Mouse (Mus musculus) MEL (cell line): ENCODE data around the gene Hic1. TPM values are rescaled to one million over a fixed set of nuclear protein-coding genes. Genes with fewer than 3 reads are reported as not detected.

Experiments used
- DNase-seq: peaks from one replicate; pipeline ENCODE4 v3.0.0; 2011; ENCODE audit warnings: low read depth, low spot score
- H3K27ac ChIP-seq: 2 replicates; pipeline ENCODE4 v1.5.1; 2012; ENCODE audit warnings: low read depth, mild to moderate bottlenecking, control low read depth, low read length, moderate library complexity; ENCODE audit not compliant: control insufficient read depth
- H3K27me3 ChIP-seq, 2 experiments: fragments of 150-350 bp in 1 of 2; sonication (generic) in 1 of 2; 2 replicates each; pipeline ENCODE4 v1.6.1; 2012; ENCODE audit warnings: low read length in 2 of 2, mild to moderate bottlenecking in 2 of 2, improper control_type of control experiment in 1 of 2, moderate library complexity in 1 of 2; ENCODE audit not compliant: insufficient read depth in 2 of 2, control insufficient read depth in 1 of 2
- H3K36me3 ChIP-seq, 2 experiments: 2 replicates each; pipeline ENCODE4 v1.6.1; 2012 to 2014; ENCODE audit warnings: low read length in 2 of 2, improper control_type of control experiment in 1 of 2, inconsistent platforms in 1 of 2, mild to moderate bottlenecking in 1 of 2; ENCODE audit not compliant: insufficient read depth in 2 of 2, control insufficient read depth in 1 of 2
- H3K4me1 ChIP-seq, 2 experiments: fragments of 150-350 bp in 1 of 2; sonication (generic) in 1 of 2; 2 replicates each; pipeline ENCODE4 v1.6.1; 2012; ENCODE audit warnings: low read length in 2 of 2, improper control_type of control experiment in 1 of 2, mild to moderate bottlenecking in 1 of 2; ENCODE audit not compliant: insufficient read depth in 2 of 2, control insufficient read depth in 1 of 2
- H3K4me3 ChIP-seq, 2 experiments: fragments of 150-350 bp in 1 of 2; sonication (generic) in 1 of 2; 2 replicates each; pipeline ENCODE4 v1.5.1; 2012; ENCODE audit warnings: low read depth in 2 of 2, low read length in 2 of 2, mild to moderate bottlenecking in 2 of 2, moderate library complexity in 2 of 2, control low read depth in 1 of 2, improper control_type of control experiment in 1 of 2; ENCODE audit not compliant: control insufficient read depth in 1 of 2, insufficient read depth in 1 of 2
- H3K79me2 ChIP-seq: 2 replicates; pipeline ENCODE4 v1.6.1; 2012; ENCODE audit warnings: mild to moderate bottlenecking, low read length, moderate library complexity; ENCODE audit not compliant: control insufficient read depth, poor library complexity, insufficient read depth
- H3K9ac ChIP-seq: 2 replicates; pipeline ENCODE4 v1.6.1; 2012; ENCODE audit warnings: low read depth, mild to moderate bottlenecking, control low read depth, low read length, moderate library complexity; ENCODE audit not compliant: control insufficient read depth, poor library complexity, severe bottlenecking
- H3K9me3 ChIP-seq: fragments of 150-350 bp; sonication (generic); replicated peaks from 2 replicates; pipeline ENCODE4 v1.6.1; 2012; ENCODE audit warnings: mild to moderate bottlenecking, low read length, improper control_type of control experiment, moderate library complexity; ENCODE audit not compliant: insufficient read depth
- BHLHE40 ChIP-seq: IDR thresholded peaks from 2 replicates; pipeline ENCODE4 v1.6.1; 2012; ENCODE audit warnings: low read depth, mild to moderate bottlenecking, inconsistent platforms, low read length, improper control_type of control experiment, borderline replicate concordance
- CTCF ChIP-seq, 3 experiments: IDR thresholded peaks in 2 of 3; conservative IDR thresholded peaks in 1 of 3; 2 replicates each; pipeline ENCODE4 v1.5.1; 2011 to 2012; ENCODE audit warnings: low read length in 3 of 3, low read depth in 2 of 3, mild to moderate bottlenecking in 2 of 3, improper control_type of control experiment in 1 of 3, inconsistent platforms in 1 of 3, mixed read lengths in 1 of 3, moderate library complexity in 1 of 3; ENCODE audit not compliant: control insufficient read depth in 1 of 3, insufficient read depth in 1 of 3, poor library complexity in 1 of 3, severe bottlenecking in 1 of 3
- ELF1 ChIP-seq: IDR thresholded peaks from 2 replicates; pipeline ENCODE4 v1.6.1; 2014; ENCODE audit warnings: low read depth, mild to moderate bottlenecking, inconsistent platforms, low read length, improper control_type of control experiment, moderate library complexity
- EP300 ChIP-seq, 2 experiments: IDR thresholded peaks; 2 replicates each; pipeline ENCODE4 v1.6.1; 2011; ENCODE audit warnings: improper control_type of control experiment in 2 of 2, low read length in 2 of 2, low read depth in 1 of 2, mild to moderate bottlenecking in 1 of 2
- ETS1 ChIP-seq: IDR thresholded peaks from 2 replicates; pipeline ENCODE4 v1.6.1; 2012; ENCODE audit warnings: low read depth, mild to moderate bottlenecking, inconsistent platforms, low read length, improper control_type of control experiment, moderate library complexity
- MAX ChIP-seq: IDR thresholded peaks from 2 replicates; pipeline ENCODE4 v1.6.1; 2011; ENCODE audit warnings: low read length, improper control_type of control experiment
- MAZ ChIP-seq: IDR thresholded peaks from 2 replicates; pipeline ENCODE4 v1.6.1; 2012; ENCODE audit warnings: low read depth, mild to moderate bottlenecking, inconsistent platforms, low read length, improper control_type of control experiment
- MXI1 ChIP-seq: IDR thresholded peaks from 2 replicates; pipeline ENCODE4 v1.6.1; 2011; ENCODE audit warnings: mild to moderate bottlenecking, low read depth, low read length, improper control_type of control experiment
- MYB ChIP-seq: IDR thresholded peaks from 2 replicates; pipeline ENCODE4 v1.6.1; 2011; ENCODE audit warnings: mild to moderate bottlenecking, low read depth, low read length, improper control_type of control experiment
- POLR2A ChIP-seq, 2 experiments: IDR thresholded peaks; 2 replicates each; pipeline ENCODE4 v1.6.1; 2011 to 2012; ENCODE audit warnings: low read length in 2 of 2, mild to moderate bottlenecking in 2 of 2, control low read depth in 1 of 2, improper control_type of control experiment in 1 of 2, low read depth in 1 of 2, moderate library complexity in 1 of 2; ENCODE audit not compliant: control insufficient read depth in 1 of 2, insufficient read depth in 1 of 2, poor library complexity in 1 of 2
- POLR2AphosphoS2 ChIP-seq: IDR thresholded peaks from 2 replicates; pipeline ENCODE4 v1.6.1; 2011; ENCODE audit warnings: low read length, improper control_type of control experiment
- RCOR1 ChIP-seq: IDR thresholded peaks from 2 replicates; pipeline ENCODE4 v1.6.1; 2012; ENCODE audit warnings: low read depth, mild to moderate bottlenecking, inconsistent platforms, low read length, improper control_type of control experiment
- SIN3A ChIP-seq: IDR thresholded peaks from 2 replicates; pipeline ENCODE4 v1.6.1; 2012; ENCODE audit warnings: low read length, improper control_type of control experiment, inconsistent platforms
- TBP ChIP-seq: IDR thresholded peaks from 2 replicates; pipeline ENCODE4 v1.8.0; 2011; ENCODE audit warnings: low read depth, low read length, improper control_type of control experiment
- TCF12 ChIP-seq: IDR thresholded peaks from 2 replicates; pipeline ENCODE4 v1.6.1; 2014; ENCODE audit warnings: low read depth, mild to moderate bottlenecking, inconsistent platforms, low read length, improper control_type of control experiment, moderate library complexity
- ZC3H11A ChIP-seq: IDR thresholded peaks from 2 replicates; pipeline ENCODE4 v1.6.1; 2012; ENCODE audit warnings: low read depth, mild to moderate bottlenecking, inconsistent platforms, low read length, improper control_type of control experiment
- ZKSCAN1 ChIP-seq: IDR thresholded peaks from 2 replicates; pipeline ENCODE4 v1.6.1; 2012; ENCODE audit warnings: low read depth, mild to moderate bottlenecking, inconsistent platforms, low read length, improper control_type of control experiment, moderate library complexity
- polyA plus RNA-seq, 2 experiments: library from polyadenylated mRNA; stranded (reverse) in 1 of 2; unstranded in 1 of 2; fragments of >175 nt in 1 of 2; fragments of >200 nt in 1 of 2; gene quantifications; 2 replicates each; pipeline versions ENCODE4 v1.2.1 to v1.2.4; 2012; ENCODE audit warnings: low replicate concordance in 2 of 2, low read depth in 1 of 2; ENCODE audit not compliant: insufficient read length in 2 of 2, insufficient read depth in 1 of 2, missing spikeins in 1 of 2
- total RNA-seq: library from RNA; depleted of rRNA; stranded (reverse); fragments of 300-350 nt; gene quantifications from 2 replicates; pipeline ENCODE4 v1.2.3, GENCODE M21; 2012

The Hic1 gene
- total and polyA plus RNA-seq, 3 experiments: 18.2 to 18.8 TPM; not detected in 1

- TF ChIP-seq BHLHE40 (peak; percentile 82), ELF1 (no peak), TCF12 (no peak), RCOR1 (peak; percentile 46; the same call in 1 of the 2 replicates)
Observed at GRCm38 (mm10) chr11:75189713-75190370, 20.5 kb upstream of the Hic1 start (continued).

GRCm38 (mm10) chr11:75184986-75185385, 15.7 kb upstream of the Hic1 start:
- Histone ChIP-seq H3K9ac (no peak overlapping the region), H3K4me3 (no peak overlapping the region), H3K27ac (no peak overlapping the region), H3K9me3 (no peaks in the 10 kb centered on the region), H3K36me3 (peaks cover 0 to 2% of the 10 kb centered on the region in 2 experiments; a peak in 2 of 4 replicates), H3K79me2 (peaks cover 14% of the 10 kb centered on the region), H3K4me1 (no peaks in the 10 kb centered on the region; a peak in 1 of 4 replicates), H3K27me3 (no peaks in the 10 kb centered on the region)
- TF ChIP-seq CTCF (IDR thresholded peaks at IDR 0.05 in 2 of 3, conservative IDR thresholded peaks at IDR 0.05 in 1 of 3; ENCODE audit: control insufficient read depth in 1 of 3, insufficient read depth in 1 of 3, low read depth in 2 of 3, low read length in 3 of 3, poor library complexity in 1 of 3, severe bottlenecking in 1 of 3): no peak
- TF ChIP-seq MYB: no peak
- no peak for TF ChIP-seq POLR2AphosphoS2
- TF ChIP-seq ZKSCAN1: no peak
- no peak for TF ChIP-seq ETS1
- TF ChIP-seq BHLHE40: no peak
- TF ChIP-seq MAX: no peak
- TF ChIP-seq POLR2A (IDR thresholded peaks at IDR 0.05; ENCODE audit: control insufficient read depth in 1 of 2, insufficient read depth in 1 of 2, low read depth in 1 of 2, low read length in 2 of 2, poor library complexity in 1 of 2): no peak
- TF ChIP-seq ZC3H11A: no peak
- TF ChIP-seq MXI1: no peak
- no peak for TF ChIP-seq EP300 (IDR thresholded peaks at IDR 0.05; ENCODE audit: low read depth in 1 of 2, low read length in 2 of 2)
- TF ChIP-seq MAZ: no peak
- no peak for DNase-seq

- Histone ChIP-seq H3K4me1 (no peaks in the 10 kb centered on the region; a peak in 1 of 4 replicates), H3K27me3 (no peaks in the 10 kb centered on the region), H3K9ac (no peak overlapping the region), H3K36me3 (peaks cover 0 to 2% of the 10 kb centered on the region in 2 experiments; a peak in 2 of 4 replicates), H3K79me2 (peaks cover 10% of the 10 kb centered on the region), H3K4me3 (no peak overlapping the region), H3K27ac (no peak overlapping the region), H3K9me3 (no peaks in the 10 kb centered on the region)
- TF ChIP-seq ETS1: no peak
- TF ChIP-seq CTCF (IDR thresholded peaks at IDR 0.05 in 2 of 3, conservative IDR thresholded peaks at IDR 0.05 in 1 of 3; ENCODE audit: control insufficient read depth in 1 of 3, insufficient read depth in 1 of 3, low read depth in 2 of 3, low read length in 3 of 3, poor library complexity in 1 of 3, severe bottlenecking in 1 of 3): no peak
- no peak for TF ChIP-seq SIN3A
- TF ChIP-seq TBP: no peak
- no peak for TF ChIP-seq MYB
- no peak for DNase-seq
Observed at GRCm38 (mm10) chr11:75184573-75184972, 15.3 kb upstream of the Hic1 start.
